Mouse (Mus musculus) gonadal fat pad, adult 2 months (tissue): ENCODE data around the gene Kif1bp. TPM values are rescaled to one million over a fixed set of nuclear protein-coding genes. Genes with fewer than 3 reads are reported as not detected.
"Not testable (repeated sequence)": the region's sequence is repeated elsewhere in the genome, so short reads cannot be mapped to it uniquely, and the experiment has no call there.

Experiments used
- DNase-seq: peaks from one replicate; pipeline ENCODE4 v3.0.0-alpha.2; 2012; ENCODE audit warnings: low read depth
- polyA plus RNA-seq: library from polyadenylated mRNA; depleted of rRNA; stranded (reverse); fragments of >200 nt; gene quantifications from 2 replicates; pipeline ENCODE4 v1.2.3, GENCODE M21; 2012; rRNA removed

Gene Kif1bp
- 26.0 and 34.4 TPM in 2 replicates for polyA plus RNA-seq

GRCm38 (mm10) chr10:62578338-62579100, at the start of gene Kif1bp:
Gene Kif1bp, minus strand, starts transcription at chr10:62578457.
- DNase-seq, result peak; percentile 75

- DNase-seq, result no peak
These were observed 25.9 kb upstream of the Kif1bp start for GRCm38 (mm10) chr10:62604161-62604560.

GRCm38 (mm10) chr10:62603233-62604030, 25.2 kb upstream of the Kif1bp start:
- no peak for DNase-seq

GRCm38 (mm10) chr10:62602177-62603040, 24.2 kb upstream of the Kif1bp start, which contains the start of gene Ddx21:
Gene Ddx21, minus strand, starts transcription at chr10:62602281.
- peak; percentile 46 for DNase-seq

- DNase-seq, result no peak
These were observed 23.5 kb upstream of the Kif1bp start for GRCm38 (mm10) chr10:62601833-62602176.

- no peak for DNase-seq
These were observed 23.0 kb upstream of the Kif1bp start for GRCm38 (mm10) chr10:62601053-62601791.

GRCm38 (mm10) chr10:62600056-62600455, 21.8 kb upstream of the Kif1bp start:
- no peak for DNase-seq

GRCm38 (mm10) chr10:62599311-62599710, 21.1 kb upstream of the Kif1bp start:
- not testable (repeated sequence) for DNase-seq

GRCm38 (mm10) chr10:62592496-62592895, 14.2 kb upstream of the Kif1bp start:
- no peak for DNase-seq

- DNase-seq, result peak; percentile 62
These were observed 11.9 kb upstream of the Kif1bp start for GRCm38 (mm10) chr10:62590200-62590599.

- DNase-seq, result no peak
These were observed 10.4 kb upstream of the Kif1bp start for GRCm38 (mm10) chr10:62588616-62589015.

- no peak for DNase-seq
These were observed 5.0 kb upstream of the Kif1bp start for GRCm38 (mm10) chr10:62583245-62583644.

- no peak for DNase-seq
These were observed 4.4 kb upstream of the Kif1bp start for GRCm38 (mm10) chr10:62582701-62583100.

GRCm38 (mm10) chr10:62582263-62582662, 4.0 kb upstream of the Kif1bp start:
- no peak for DNase-seq

GRCm38 (mm10) chr10:62579129-62579528, 872 bp upstream of the Kif1bp start:
- DNase-seq, result not testable (repeated sequence)

- no peak for DNase-seq
These were observed 452 bp downstream of the Kif1bp start for GRCm38 (mm10) chr10:62577673-62578337.

- no peak for DNase-seq
These were observed 3.3 kb downstream of the Kif1bp start for GRCm38 (mm10) chr10:62575001-62575400.

- DNase-seq, result no peak
These were observed 8.0 kb downstream of the Kif1bp start for GRCm38 (mm10) chr10:62570126-62570871.

- DNase-seq, result no peak
These were observed 9.4 kb downstream of the Kif1bp start for GRCm38 (mm10) chr10:62568861-62569260.

- DNase-seq, result no peak
These were observed 20.5 kb downstream of the Kif1bp start for GRCm38 (mm10) chr10:62557736-62558135.
